Mouse (Mus musculus) layer of hippocampus, adult 11-12 months (tissue): ENCODE results near the gene Casp14.
"Not testable (repeated sequence)": the region's sequence is repeated elsewhere in the genome, so short reads cannot be mapped to it uniquely, and the experiment has no call there.

Experiments used
- DNase-seq: peaks from one replicate; pipeline ENCODE4 v3.0.0; 2022; ENCODE audit warnings: low spot score

The Casp14 gene

GRCm38 (mm10) chr10:78666696-78667095 lies 51.4 kb downstream of the Casp14 start:
- DNase-seq: not testable (repeated sequence)

DNA sequence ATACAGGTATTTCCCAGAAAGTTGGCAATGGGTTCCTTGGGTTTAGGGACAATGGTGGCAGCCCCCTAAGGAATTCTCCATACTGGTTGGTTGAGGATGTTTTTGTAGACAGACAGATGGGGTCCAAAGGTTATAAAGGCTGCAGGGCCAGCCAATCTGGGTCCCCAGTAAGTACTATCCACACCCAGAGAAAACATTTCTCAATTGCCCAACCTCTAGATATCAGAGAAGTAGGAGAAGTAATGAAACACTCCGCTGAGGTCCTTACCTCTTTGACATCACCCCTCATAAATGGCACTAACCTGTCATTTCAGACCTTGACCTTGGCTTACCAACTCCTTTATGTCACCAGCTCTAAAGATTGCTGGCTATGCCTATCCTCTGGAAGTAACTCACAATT lies 53.5 kb downstream of the Casp14 start:
- no peak for DNase-seq
